ENCODE assay signal across 8 mouse cellular contexts in the genomic region with DNA sequence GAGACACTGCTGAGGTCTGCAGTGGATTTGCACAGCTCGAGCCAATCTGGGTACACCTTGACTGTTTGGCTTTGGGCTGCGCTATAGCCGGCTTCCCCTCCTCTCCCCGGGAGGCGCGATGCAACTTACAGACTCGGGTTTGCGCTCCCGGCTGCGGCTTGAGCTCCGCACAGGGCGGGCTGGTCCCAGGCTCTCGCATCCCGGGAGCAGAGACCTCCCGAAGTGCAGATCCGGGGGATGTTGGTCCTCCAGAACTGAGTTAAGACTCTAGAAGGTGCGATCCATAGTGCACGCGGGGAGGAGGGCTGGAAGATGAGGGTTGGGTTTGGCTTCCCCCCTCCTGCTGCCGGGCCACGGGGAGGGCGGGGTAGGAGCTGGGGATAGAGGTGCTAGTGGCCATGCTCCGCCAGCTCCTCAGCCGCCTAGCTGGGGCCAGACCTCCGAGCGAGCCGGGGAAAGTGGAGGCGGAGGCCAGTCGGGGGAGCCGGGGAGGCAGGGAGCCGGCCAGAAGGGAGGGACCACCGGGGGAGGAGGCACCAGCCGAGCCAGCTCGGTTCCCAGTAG. TPM values are rescaled to one million over a fixed set of nuclear protein-coding genes. Genes with fewer than 3 reads are reported as not detected.
DNase-seq lines count a peak whose midpoint lies in the region; ATAC-seq lines count a peak whose summit lies in the region.

Kcnj8 (minus strand) TSS at position 560 of the 564 bp plus-strand sequence.

- WGBS in hindbrain, embryonic 10.5 days = 1% methylated on average over 34 of the region's 34 CpGs

- peaks cover 20% of the 10 kb centered on the region for H3K4me1 ChIP-seq in hindbrain, embryonic 10.5 days (replicated peaks)

- peaks cover 71% of the 10 kb centered on the region for H3K27me3 ChIP-seq in hindbrain, embryonic 10.5 days (ENCODE audit: insufficient read depth, poor library complexity, severe bottlenecking)

- intact Hi-C loops in left cerebral cortex, postnatal 25 days (cut with DNase I) = no loop called here

- peak; percentile 41 for ATAC-seq in megakaryocyte progenitor cell, adult 5-6 weeks (replicated peaks; ENCODE audit: poor library complexity)

- DNase-seq in ES-CJ7 (ENCODE audit: low read depth, low spot score) = peak; percentile 67
- DNase-seq in cerebellum, adult 18-20 months = peak; percentile 16 to 22
- peak; percentile 31 for DNase-seq in forelimb bud, embryonic 11.5 days (ENCODE audit: low read depth, low spot score)
- DNase-seq in hindbrain, embryonic 10.5 days (ENCODE audit: low spot score) = peak; percentile 77
- DNase-seq in left cerebral cortex, postnatal 25 days (ENCODE audit: low spot score in 2 of 2) = peak; percentile 11
- DNase-seq in right cerebral cortex, postnatal 10 days (ENCODE audit: low spot score in 2 of 2) = peak; percentile 32 to 44
- peak; percentile 81 to 87 for DNase-seq in urinary bladder, postnatal 4 days (ENCODE audit: low spot score in 2 of 2)

- peak within 1 kb of the TSS; percentile 57 for H3K4me3 ChIP-seq in hindbrain, embryonic 10.5 days

- H3K9me3 ChIP-seq in hindbrain, embryonic 10.5 days = no peaks in the 10 kb centered on the region

- peak within 1 kb of the TSS; percentile 62; the same call in 1 of the 2 replicates for H3K27ac ChIP-seq in hindbrain, embryonic 10.5 days

- H3K36me3 ChIP-seq in hindbrain, embryonic 10.5 days = no peaks in the 10 kb centered on the region

RNA-seq across cellular contexts. Expression of gene Kcnj8, which starts in this region (rescaled TPM):
- polyA plus RNA-seq in hindbrain, embryonic 10.5 days (2016; fragmentation: Nextera tagmentation; extraction: Ambion mirVana) = 0.70 and 2.4 TPM in 2 replicates
- 1 to 10 TPM; 2.0 to 3.0 TPM for total RNA-seq in left cerebral cortex, postnatal 25 days (2021)
- total RNA-seq in megakaryocyte progenitor cell, adult 5-6 weeks (2015) = 0.05 TPM in 1 of 2 replicates, not detected in the other
- total RNA-seq in megakaryocyte progenitor cell, adult 5-6 weeks (2017) = not detected in 2 replicates

Comparison
In these comparisons a context has a peak if more than half of its experiments do, and no peak if none do; other contexts are left out.
1. Peak in every context shown above with its lines: DNase-seq, ATAC-seq, H3K4me3 ChIP-seq and H3K27ac ChIP-seq.
2. Peak in ATAC-seq in megakaryocyte progenitor cell, adult 5-6 weeks; RNA of the gene not detected or under 1 TPM.
3. DNase-seq: peak in every context shown above with its lines; median percentile 84 in urinary bladder, postnatal 4 days; 77 in hindbrain, embryonic 10.5 days; 67 in ES-CJ7; 38 in right cerebral cortex, postnatal 10 days; 31 in forelimb bud, embryonic 11.5 days; 19 in cerebellum, adult 18-20 months; 11 in left cerebral cortex, postnatal 25 days.